Mouse (Mus musculus): ENCODE results near the gene Sgip1.

DNA sequence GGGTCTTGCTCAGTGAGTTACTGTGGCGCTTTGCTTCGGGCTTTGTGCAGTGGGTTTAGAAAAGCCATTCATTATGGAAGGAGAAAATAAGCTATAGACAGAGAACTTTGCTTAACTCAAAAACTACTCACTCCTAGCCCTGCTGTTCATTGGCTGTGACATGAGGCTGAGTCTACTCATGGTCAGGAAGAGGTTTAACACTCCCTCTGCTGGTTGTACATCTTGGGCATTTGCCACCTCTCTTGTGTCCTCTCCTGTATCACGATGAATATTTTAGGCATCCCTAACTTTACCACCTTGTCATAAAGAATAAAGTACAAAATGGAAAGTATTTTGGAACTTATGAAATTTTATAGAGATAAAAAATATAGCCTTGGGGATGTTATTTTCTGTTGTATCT lies 32.1 kb downstream of the Sgip1 start:
- peak; percentile 30; the same call in 1 of the 2 replicates for TF ChIP-seq CTCF (IDR thresholded peaks at IDR 0.05; ENCODE audit: low read depth)
- TF ChIP-seq EP300 (IDR thresholded peaks at IDR 0.05; ENCODE audit: low read depth) = no peak
